Mouse (Mus musculus) lung, postnatal 0 days (tissue): ENCODE data around the gene Slc44a1.

Experiments
- CTCF ChIP-seq: IDR thresholded peaks from 2 replicates; pipeline ENCODE4 v1.5.1; 2016; ENCODE audit warnings: antibody characterized with exemption, mild to moderate bottlenecking
- EP300 ChIP-seq: IDR thresholded peaks from 2 replicates; pipeline ENCODE4 v1.6.1; 2016; ENCODE audit warnings: antibody characterized with exemption, mild to moderate bottlenecking, control low read depth

DNA sequence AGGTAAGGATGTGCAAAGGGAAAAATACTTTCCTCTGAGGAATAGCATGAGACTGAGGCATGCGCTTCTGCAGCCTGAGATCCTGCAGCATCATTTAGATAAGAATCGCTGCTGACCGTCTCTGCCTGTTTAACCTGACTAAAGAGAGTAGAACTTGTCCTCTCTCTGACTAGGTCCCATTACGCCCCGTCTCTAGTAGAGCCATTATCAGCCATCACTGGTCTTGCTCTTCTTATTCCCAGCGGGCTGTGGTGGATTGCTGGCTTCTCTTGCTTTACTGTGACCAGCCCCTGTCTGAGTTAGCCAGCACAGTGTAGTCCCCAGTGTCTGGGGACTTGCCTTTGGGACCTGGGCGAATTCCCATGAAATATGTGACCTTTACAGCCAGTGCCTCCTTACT is 50.2 kb downstream of the Slc44a1 start:
- TF ChIP-seq CTCF (no peak), EP300 (no peak)
